Mouse (Mus musculus) retina, postnatal 1 day (tissue): ENCODE measurements around the gene Ppfia1.

ENCODE experiments used
- DNase-seq: peaks from one replicate; pipeline ENCODE4 v3.0.0-alpha.2; 2012

The Ppfia1 gene

GRCm38 (mm10) chr7:144553237-144554122, at the start of gene Ppfia1:
Ppfia1 (minus strand) TSS chr7:144553729.
- DNase-seq = peak; percentile 97

DNA sequence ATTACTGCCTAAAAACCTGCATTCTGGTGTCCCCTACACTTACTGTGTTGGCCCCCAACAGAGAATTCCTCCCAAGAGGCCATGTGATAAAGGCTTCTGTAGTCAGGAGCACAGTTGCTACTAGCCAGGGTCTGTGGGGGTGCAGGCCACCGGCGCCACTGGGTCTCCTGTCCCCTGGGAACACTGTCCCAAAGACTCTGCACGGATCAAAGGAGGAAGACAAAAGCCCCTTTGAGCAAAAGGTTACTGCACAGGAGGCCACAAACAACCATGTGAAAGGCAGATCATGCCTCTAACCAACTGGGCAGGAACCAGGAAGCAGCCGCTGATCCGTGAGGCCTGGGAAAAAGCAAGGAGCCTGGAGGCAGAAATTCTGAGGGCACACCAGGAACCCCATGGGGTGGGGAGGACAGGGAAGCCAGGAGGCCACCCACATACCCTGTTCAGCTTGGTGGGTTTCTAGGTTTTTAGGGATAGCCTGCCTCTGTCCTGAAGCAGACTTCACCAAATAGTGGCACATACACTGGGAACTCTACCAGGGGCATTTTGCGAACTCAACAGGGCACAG, 46.9 kb upstream of the Ppfia1 start:
- peak; percentile 85 for DNase-seq

GRCm38 (mm10) chr7:144589508-144589907, 36.0 kb upstream of the Ppfia1 start:
- DNase-seq = peak; percentile 30

DNA sequence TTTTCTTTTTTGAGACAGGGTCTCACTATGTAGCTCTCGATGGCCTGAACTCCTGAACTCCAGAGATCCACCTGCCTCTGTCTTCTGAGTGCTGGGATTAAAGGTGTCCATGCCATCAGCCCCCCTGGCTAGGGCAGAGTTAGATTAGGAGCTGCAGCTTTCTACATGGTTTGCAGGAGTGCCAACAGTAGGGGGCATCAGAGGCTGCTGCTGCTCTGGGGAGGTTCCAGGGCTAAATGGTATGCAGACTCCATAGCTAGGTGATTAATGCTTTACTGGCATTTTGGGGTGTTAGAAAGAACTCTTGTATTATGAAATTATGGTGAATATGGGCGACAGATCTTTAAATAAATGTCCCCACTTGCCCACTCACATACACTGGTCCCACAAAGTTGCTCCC, 33.8 kb upstream of the Ppfia1 start:
- DNase-seq = peak; percentile 60

GRCm38 (mm10) chr7:144585648-144586047, 32.1 kb upstream of the Ppfia1 start:
- DNase-seq = peak; percentile 85

DNA sequence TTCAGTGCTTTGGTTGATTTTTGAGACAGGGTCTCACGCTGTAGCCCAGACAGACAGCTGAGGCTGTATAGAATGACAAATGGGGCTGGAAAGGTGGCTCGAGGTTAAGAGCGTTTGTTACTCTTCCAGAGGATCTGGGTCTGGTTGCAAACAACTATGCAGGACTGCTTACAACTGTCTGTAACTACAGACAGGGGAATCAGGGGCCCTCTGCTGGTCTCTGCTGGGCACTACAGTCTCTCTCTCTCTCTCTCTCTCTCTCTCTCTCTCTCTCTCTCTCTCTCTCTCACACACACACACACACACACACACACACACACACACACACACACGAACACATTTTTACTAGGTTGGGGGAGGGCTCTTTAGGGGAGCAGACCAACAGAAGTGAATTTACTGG, 30.1 kb upstream of the Ppfia1 start:
- peak; percentile 83 for DNase-seq

GRCm38 (mm10) chr7:144582284-144582980, 28.9 kb upstream of the Ppfia1 start, which contains the start of gene Fadd:
Fadd (minus strand) TSS chr7:144582463.
- DNase-seq = peak; percentile 97

GRCm38 (mm10) chr7:144581559-144582283, 28.2 kb upstream of the Ppfia1 start:
- DNase-seq = peak; percentile 91

- DNase-seq = no peak
These were observed 24.3 kb upstream of the Ppfia1 start for GRCm38 (mm10) chr7:144577876-144578275.

DNA sequence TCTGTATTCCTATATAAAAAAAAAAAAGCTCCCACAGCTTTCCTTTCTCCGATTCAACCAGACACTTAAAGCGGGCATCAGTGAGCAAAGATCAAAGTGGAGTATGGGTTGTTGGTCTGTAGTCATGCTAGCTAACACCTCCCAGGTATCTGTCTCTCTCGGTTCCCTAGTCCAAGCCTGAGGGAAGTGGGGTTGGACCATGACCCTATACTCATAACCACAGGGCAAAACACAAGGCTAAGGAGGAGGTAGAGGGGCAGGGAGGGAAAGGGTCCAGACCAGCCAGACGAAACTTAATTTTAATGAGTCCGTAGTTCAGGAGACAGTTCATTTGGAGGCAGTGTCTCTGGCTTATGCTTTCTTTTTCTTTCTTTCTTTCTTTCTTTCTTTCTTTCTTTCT, 18.7 kb upstream of the Ppfia1 start:
- no peak for DNase-seq

GRCm38 (mm10) chr7:144571598-144571997, 18.1 kb upstream of the Ppfia1 start:
- DNase-seq = no peak

GRCm38 (mm10) chr7:144569428-144569827, 15.9 kb upstream of the Ppfia1 start:
- no peak for DNase-seq

GRCm38 (mm10) chr7:144568091-144568490, 14.6 kb upstream of the Ppfia1 start:
- no peak for DNase-seq

GRCm38 (mm10) chr7:144566921-144567682, 13.6 kb upstream of the Ppfia1 start:
- DNase-seq = no peak

DNA sequence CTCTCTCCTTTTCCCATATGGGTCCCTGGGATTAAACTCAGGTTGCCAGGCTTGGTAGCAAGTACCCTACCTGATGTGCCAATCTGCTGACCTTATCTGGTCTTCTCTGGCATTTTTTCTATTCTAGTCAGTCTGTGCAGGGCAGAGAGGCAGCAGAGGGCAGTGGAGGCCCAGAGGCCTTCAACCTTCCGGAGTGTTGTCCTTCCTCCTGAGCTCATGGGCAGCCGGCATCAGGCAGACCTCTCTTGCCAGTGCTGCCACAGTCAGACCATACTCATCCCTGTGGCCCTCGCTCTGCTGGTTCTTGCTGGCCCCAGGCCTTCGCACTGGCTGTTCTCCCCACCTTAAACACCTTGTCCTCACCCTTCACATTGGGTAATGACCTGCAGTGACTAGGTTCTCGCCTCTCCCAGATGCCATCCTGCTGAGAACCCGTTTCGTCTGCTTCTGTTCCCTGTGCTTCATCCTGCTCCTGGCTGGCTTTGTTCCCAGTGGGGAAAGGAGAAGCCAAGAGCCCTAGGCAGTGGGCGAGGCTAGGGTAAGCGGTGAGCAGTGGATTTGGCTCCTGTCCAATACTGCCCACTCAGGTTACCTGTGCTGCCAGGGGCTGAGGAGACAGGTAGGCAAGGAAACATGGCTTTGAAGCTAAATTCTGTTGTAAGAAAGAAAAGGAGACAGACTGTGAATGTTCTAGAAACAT, 10.1 kb upstream of the Ppfia1 start:
- no peak for DNase-seq

DNA sequence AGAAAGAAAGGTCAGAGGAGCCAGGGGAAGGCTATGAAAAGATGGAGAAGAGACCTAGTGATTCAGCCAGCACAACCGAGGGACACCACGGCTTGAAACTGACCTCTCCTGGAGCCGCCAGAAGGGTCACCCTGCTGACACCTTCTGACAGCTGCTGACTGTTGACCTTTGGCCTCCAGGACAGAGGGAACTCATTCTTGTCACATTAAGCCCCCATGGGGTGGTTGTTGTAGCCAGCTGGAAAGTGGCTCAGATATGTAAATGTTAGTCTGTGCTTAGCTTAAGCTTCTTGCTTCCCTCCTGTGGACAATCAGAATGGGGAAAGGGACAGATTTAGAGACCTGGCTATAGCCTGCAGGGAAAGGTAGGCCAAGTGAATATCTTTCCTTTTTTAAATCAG, 8.5 kb upstream of the Ppfia1 start:
- DNase-seq = no peak

DNA sequence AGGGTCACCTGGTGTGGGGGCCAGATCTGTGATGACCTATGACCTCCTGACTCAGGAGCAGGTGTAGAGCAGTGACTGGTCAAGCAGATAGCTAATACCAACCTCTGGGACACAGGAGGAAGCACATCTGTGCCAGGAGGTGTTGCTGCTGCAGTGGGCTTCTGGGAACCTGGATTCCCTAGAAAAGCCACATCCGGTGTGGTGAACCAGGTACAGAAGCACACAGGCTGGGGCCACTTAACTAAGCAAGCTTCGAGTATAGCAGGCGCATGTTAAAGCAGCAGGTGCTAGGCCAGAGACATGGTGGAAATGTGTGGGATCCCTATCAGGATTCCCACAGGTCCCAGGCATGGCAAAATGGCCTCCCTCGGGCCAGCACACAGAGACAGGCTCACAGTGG, 7.1 kb upstream of the Ppfia1 start:
- no peak for DNase-seq

DNA sequence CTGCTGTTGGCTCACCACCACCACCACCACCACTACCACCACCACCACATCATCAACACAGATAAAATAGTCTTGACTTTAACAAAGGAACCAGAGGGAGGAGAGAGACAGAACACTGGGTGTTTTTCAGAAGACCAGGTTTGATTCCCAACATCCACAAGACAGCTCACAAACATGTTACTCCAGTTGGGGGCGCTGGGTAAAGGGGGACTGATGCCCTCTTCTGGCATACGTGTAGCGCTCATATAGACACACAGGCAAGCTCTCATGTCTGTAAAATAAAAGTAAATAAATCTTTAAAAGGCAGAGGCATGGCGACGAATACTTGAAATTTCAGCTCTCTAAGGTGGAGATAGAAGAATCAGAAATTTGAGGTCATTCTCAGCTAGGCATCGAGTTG, 5.0 kb upstream of the Ppfia1 start:
- no peak for DNase-seq

DNA sequence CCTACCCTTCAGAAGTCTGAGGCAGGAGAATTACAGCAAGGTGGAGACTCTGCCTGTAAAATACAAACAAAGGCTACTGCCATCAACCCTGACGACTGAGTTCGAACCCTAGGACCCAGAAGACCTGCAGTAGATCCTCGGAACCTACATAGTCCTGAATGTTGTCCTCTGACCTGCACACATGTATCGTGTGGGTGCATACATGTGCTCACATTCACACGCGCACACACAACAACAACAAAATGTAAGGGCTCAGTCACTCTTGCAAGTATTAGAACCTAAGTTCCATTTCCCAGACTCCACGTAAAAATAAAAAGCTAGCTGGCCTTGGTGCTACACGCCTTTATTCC, 569 bp upstream of the Ppfia1 start:
- DNase-seq = no peak

DNA sequence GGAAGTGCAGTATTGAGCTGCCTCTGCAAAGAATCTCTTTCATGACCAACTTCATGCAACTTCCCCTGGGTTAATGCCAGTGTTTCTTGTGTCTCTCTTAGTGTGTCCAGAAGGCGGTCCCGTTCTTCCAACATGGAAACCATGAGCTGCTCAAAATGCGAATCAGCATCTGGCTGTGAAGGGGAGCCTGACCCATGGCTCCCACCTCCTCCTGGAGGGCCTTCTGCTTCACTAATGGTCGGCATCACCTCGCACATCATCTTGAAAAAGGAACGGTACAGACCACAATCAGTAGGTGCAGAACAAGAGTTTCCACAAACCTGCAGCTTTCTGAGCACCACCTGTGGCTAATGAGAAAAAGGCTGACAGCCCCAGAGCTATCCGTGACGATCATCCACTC, 1.3 kb downstream of the Ppfia1 start:
- DNase-seq = no peak

- no peak for DNase-seq
These were observed 2.7 kb downstream of the Ppfia1 start for GRCm38 (mm10) chr7:144550811-144551210.
